Mouse (Mus musculus) heart, postnatal 25 days (tissue): ENCODE results near the gene Ddx41. TPM values are rescaled to one million over a fixed set of nuclear protein-coding genes. Genes with fewer than 3 reads are reported as not detected.

Experiments used
- DNase-seq: peaks from one replicate; pipeline ENCODE4 v3.0.0; 2022; ENCODE audit warnings: low spot score
- intact Hi-C: fragments of 180-260 bp; cut with DNase I; formaldehyde crosslinking; loops from one replicate; pipeline ENCODE4 v1.15.1; 2025
- microRNA-seq: library from miRNA; unstranded; fragments of <30 nt; microRNA quantifications from one replicate; pipeline ENCODE4 v1.2.0, GENCODE M21; 2022
- total RNA-seq, 2 experiments: library from RNA; stranded (reverse); gene quantifications; 2 replicates each; pipeline ENCODE4 v1.2.3; 2021

Gene Ddx41
- total RNA-seq, 2 experiments from 2014 or later = 13.1 to 13.2 TPM

- intact Hi-C loops = no loop called here
- no peak for DNase-seq
Observed at GRCm38 (mm10) chr13:55483593-55483992, 52.9 kb downstream of the Ddx41 start.

GRCm38 (mm10) chr13:55483071-55483470 lies 53.4 kb downstream of the Ddx41 start:
- no peak for DNase-seq
- intact Hi-C loops = no loop called here

- no peak for DNase-seq
- intact Hi-C loops = no loop called here
Observed at GRCm38 (mm10) chr13:55482542-55482941, 53.9 kb downstream of the Ddx41 start.

Small RNA genes lying within 50 kb of the gene (microRNA-seq; reads per million reads assigned to microRNA genes)
- 1.7 reads per million for gene Mir6945

Other genes starting within 250 kb of the Ddx41 start
- gene Prelid1, start 216.2 kb downstream of the Ddx41 start, total RNA-seq = 10 to 100 TPM; 49.8 to 52.9 TPM
- 10 to 100 TPM; 36.6 to 37.0 TPM for gene Rab24, start 214.7 kb downstream of the Ddx41 start, total RNA-seq
- gene Mxd3, start 206.8 kb downstream of the Ddx41 start, total RNA-seq = under 1 TPM; 0.36 to 0.65 TPM
- gene Lman2, start 173.9 kb downstream of the Ddx41 start, total RNA-seq = 10 to 100 TPM; 49.1 to 49.8 TPM
- gene Rgs14, start 166.9 kb downstream of the Ddx41 start, total RNA-seq = under 1 TPM; 0.50 to 0.57 TPM
- not detected for gene Slc34a1, start 138.5 kb downstream of the Ddx41 start, total RNA-seq
- gene Pfn3, start 121.4 kb downstream of the Ddx41 start, total RNA-seq = not detected
- not detected for gene F12, start 109.9 kb downstream of the Ddx41 start, total RNA-seq
- 10 to 100 TPM; 17.5 to 18.6 TPM for gene Grk6, start 91.6 kb downstream of the Ddx41 start, total RNA-seq
- gene Prr7, start 72.4 kb downstream of the Ddx41 start, total RNA-seq = 1 to 10 TPM in 1 of 2 experiments, under 1 TPM in 1; 0.56 to 1.2 TPM
- 10 to 100 TPM; 10.6 to 10.8 TPM for gene Dbn1, start 48.5 kb downstream of the Ddx41 start, total RNA-seq
- 10 to 100 TPM; 65.2 to 67.7 TPM for gene Pdlim7, start 23.0 kb downstream of the Ddx41 start, total RNA-seq
- gene Dok3, start 7.4 kb downstream of the Ddx41 start, total RNA-seq = 1 to 10 TPM; 2.2 to 2.3 TPM
- gene Fam193b, start 34.5 kb upstream of the Ddx41 start, total RNA-seq = 10 to 100 TPM; 18.3 to 19.0 TPM
- gene Tmed9, start 37.1 kb upstream of the Ddx41 start, total RNA-seq = 10 to 100 TPM; 86.3 to 94.2 TPM
- 10 to 100 TPM in 1 of 2 experiments, 1 to 10 TPM in 1; 9.6 to 10.4 TPM for gene B4galt7, start 63.2 kb upstream of the Ddx41 start, total RNA-seq
- 10 to 100 TPM; 11.5 to 12.1 TPM for gene Caml, start 86.3 kb upstream of the Ddx41 start, total RNA-seq
- 10 to 100 TPM; 18.9 to 23.5 TPM for gene Ddx46, start 98.4 kb upstream of the Ddx41 start, total RNA-seq
- 10 to 100 TPM; 41.1 to 44.9 TPM for gene B230219D22Rik, start 156.5 kb upstream of the Ddx41 start, total RNA-seq
- gene Txndc15, start 178.0 kb upstream of the Ddx41 start, total RNA-seq = 10 to 100 TPM; 38.0 to 38.2 TPM
- gene Pcbd2, start 190.7 kb upstream of the Ddx41 start, total RNA-seq = 10 to 100 TPM; 38.2 to 42.5 TPM
- gene Catsper3, start 247.9 kb upstream of the Ddx41 start, total RNA-seq = not detected